Mouse (Mus musculus) thymus, postnatal 36 days (tissue): ENCODE data around the gene Zfp365.

ENCODE experiments used
- DNase-seq, 2 experiments: peaks; one replicate each; pipeline ENCODE4 v3.0.0; 2022; ENCODE audit warnings: mixed read lengths in 2 of 2

The Zfp365 gene

GRCm38 (mm10) chr10:67839156-67839555 is 73.3 kb downstream of the Zfp365 start:
- no peak for DNase-seq

DNA sequence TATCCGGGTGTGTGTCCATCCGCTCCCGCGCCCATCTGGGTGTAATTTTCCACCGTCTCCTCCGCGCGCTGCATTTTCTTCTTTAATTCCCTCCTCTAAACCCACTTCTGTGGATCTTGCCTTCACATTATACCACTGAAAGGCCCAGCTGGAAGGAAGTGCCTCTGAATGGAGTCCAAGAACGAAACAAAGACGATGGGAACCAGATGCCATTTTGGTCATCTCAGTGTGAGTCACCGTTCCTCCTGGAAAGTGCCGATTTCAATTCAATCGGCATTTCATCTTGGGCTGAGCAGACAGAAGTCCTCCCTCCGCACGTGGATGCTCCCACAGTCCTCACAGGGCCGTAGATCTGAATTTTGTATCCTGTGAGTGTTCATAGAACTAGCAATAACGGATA is 76.0 kb downstream of the Zfp365 start:
- no peak for DNase-seq
